Mouse (Mus musculus) ES-Bruce4 (cell line): ENCODE results near the gene Ypel3.

Experiments
- CTCF ChIP-seq: IDR thresholded peaks from one replicate; pipeline ENCODE4 v1.8.1; 2011; ENCODE audit warnings: low read depth, low read length
- EP300 ChIP-seq: IDR thresholded peaks from 2 replicates; pipeline ENCODE4 v1.6.1; 2011; ENCODE audit warnings: low read depth, low read length; ENCODE audit not compliant: insufficient read depth
- POLR2A ChIP-seq: IDR thresholded peaks from one replicate; pipeline ENCODE4 v1.8.1; 2011; ENCODE audit warnings: low read length; ENCODE audit not compliant: insufficient read depth

DNA sequence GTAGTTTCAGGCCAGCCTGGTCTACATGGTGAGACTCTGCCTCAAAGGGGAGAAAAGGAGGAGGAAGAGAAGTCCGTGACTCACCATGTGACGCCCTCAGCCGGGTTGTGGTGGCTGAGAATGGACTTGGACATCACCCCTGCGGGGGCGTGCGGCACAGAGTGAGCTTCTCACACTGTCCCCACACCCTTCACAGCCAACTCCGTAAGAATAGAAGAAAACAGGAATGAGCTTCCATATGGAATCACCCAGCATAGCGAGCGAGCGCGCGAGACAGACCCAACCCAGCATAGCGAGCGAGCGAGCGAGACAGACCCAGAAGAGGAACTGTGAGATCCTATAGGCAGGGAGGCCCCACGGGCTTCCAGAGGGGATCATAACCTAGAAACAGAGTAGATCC is 37.2 kb upstream of the Ypel3 start:
- TF ChIP-seq EP300 (no peak), CTCF (no peak), POLR2A (no peak)
